Mouse (Mus musculus): ENCODE measurements around the gene Ap3s2.

Gene Ap3s2

GRCm38 (mm10) chr7:79920344-79920983, at the start of gene Ap3s2:
Ap3s2 (minus strand) TSS chr7:79920649.
- peak; percentile 95 for DNase-seq

GRCm38 (mm10) chr7:79968326-79968725, 47.9 kb upstream of the Ap3s2 start:
- no peak for DNase-seq

GRCm38 (mm10) chr7:79961600-79961999, 41.2 kb upstream of the Ap3s2 start:
- no peak for DNase-seq

- no peak for DNase-seq
These were observed 35.7 kb upstream of the Ap3s2 start for GRCm38 (mm10) chr7:79956131-79956530.

- no peak for DNase-seq
These were observed 34.4 kb upstream of the Ap3s2 start for GRCm38 (mm10) chr7:79954890-79955289.

GRCm38 (mm10) chr7:79951038-79951437, 30.6 kb upstream of the Ap3s2 start:
- DNase-seq = no peak

GRCm38 (mm10) chr7:79950236-79950635, 29.8 kb upstream of the Ap3s2 start:
- DNase-seq = no peak

GRCm38 (mm10) chr7:79935511-79936205, 15.2 kb upstream of the Ap3s2 start:
- DNase-seq = peak; percentile 39

- peak; percentile 87 for DNase-seq
These were observed 14.5 kb upstream of the Ap3s2 start, which contains the start of gene Arpin for GRCm38 (mm10) chr7:79934862-79935510. Arpin (minus strand) TSS chr7:79935359.

- DNase-seq = peak; percentile 53
These were observed 14.0 kb upstream of the Ap3s2 start for GRCm38 (mm10) chr7:79934461-79934860.

- no peak for DNase-seq
These were observed 8.1 kb upstream of the Ap3s2 start for GRCm38 (mm10) chr7:79928516-79929052.

- peak; percentile 60 for DNase-seq
These were observed 5.9 kb downstream of the Ap3s2 start for GRCm38 (mm10) chr7:79914556-79914955.

- DNase-seq = no peak
These were observed 13.1 kb downstream of the Ap3s2 start for GRCm38 (mm10) chr7:79907356-79907755.

- no peak for DNase-seq
These were observed 13.5 kb downstream of the Ap3s2 start for GRCm38 (mm10) chr7:79906914-79907313.

GRCm38 (mm10) chr7:79905193-79905592, 15.3 kb downstream of the Ap3s2 start:
- DNase-seq = no peak

- no peak for DNase-seq
These were observed 17.2 kb downstream of the Ap3s2 start for GRCm38 (mm10) chr7:79903160-79903792.

- no peak for DNase-seq
These were observed 19.7 kb downstream of the Ap3s2 start for GRCm38 (mm10) chr7:79900753-79901152.

GRCm38 (mm10) chr7:79895225-79895624, 25.2 kb downstream of the Ap3s2 start:
- DNase-seq = no peak

- no peak for DNase-seq
These were observed 25.7 kb downstream of the Ap3s2 start for GRCm38 (mm10) chr7:79894790-79895189.

GRCm38 (mm10) chr7:79892576-79893428, 27.6 kb downstream of the Ap3s2 start:
- DNase-seq = no peak

GRCm38 (mm10) chr7:79890436-79891221, 29.8 kb downstream of the Ap3s2 start:
- no peak for DNase-seq
